Comparison of ENCODE assay signal across 12 mouse cellular contexts in the genomic region with DNA sequence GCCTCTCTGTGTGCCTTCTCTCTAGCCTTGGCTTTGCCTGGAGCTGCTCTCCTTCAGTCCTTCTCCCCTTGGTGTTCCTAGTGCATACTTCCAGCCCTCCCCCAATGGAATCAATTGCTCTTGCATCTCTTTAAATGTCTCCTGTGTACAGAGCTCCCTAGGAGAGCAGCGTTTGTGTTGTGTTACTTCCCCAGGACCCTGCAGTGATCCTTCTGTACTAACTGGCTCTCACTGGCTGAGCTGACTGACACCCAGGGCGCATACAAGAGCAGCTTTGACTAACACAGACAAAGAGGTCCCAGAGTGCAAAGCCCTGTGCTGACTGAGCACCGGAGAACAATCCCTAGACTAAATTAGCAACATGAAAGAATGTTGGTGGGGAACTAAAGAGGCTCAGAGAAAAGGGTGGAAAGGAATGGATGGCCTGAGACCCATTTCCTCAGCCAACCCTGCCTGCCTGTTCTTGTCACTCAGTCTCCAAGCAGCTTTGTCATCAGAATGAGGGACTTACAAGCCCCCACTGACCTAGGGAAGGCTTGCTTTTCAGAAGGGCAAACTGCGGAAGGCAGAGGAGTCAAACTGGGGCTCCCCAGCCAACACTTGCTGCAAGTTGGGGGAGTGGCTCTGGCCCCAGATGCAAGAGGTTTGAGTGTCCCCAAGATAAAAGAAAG.
A peak's percentile ranks its signal among the peaks of the same experiment; 100 is the strongest.
DNase-seq lines count a peak whose midpoint lies in the region; ATAC-seq and TF ChIP-seq lines count a peak whose summit lies in the region.
"Had no signal": no experiment of that assay in that cellular context is flagged by ENCODE, and none has a peak within 500 bp of the region (broad histone marks: within the 10 kb centered on the region; RNA-seq: fewer than 3 reads in every experiment).

No protein-coding gene starts in this region.

- H3K9me3 ChIP-seq in neural tube, embryonic 15.5 days (replicated peaks), result no peaks in the 10 kb centered on the region
- no peaks in the 10 kb centered on the region for H3K9me3 ChIP-seq in forebrain, embryonic 11.5 days (ENCODE audit: control insufficient read depth, low read length)
- H3K9me3 ChIP-seq in hindbrain, postnatal 0 days (ENCODE audit: low read length), result no peaks in the 10 kb centered on the region
- H3K9me3 ChIP-seq in neural tube, embryonic 14.5 days (ENCODE audit: control insufficient read depth, low read length), result no peaks in the 10 kb centered on the region
- H3K9me3 ChIP-seq: limb, embryonic 12.5 days had no signal

- peak; percentile 21 for DNase-seq in neural tube, embryonic 10.5 days (ENCODE audit: extremely low spot score, low spot score)
- peak; percentile 59 for DNase-seq in forebrain, embryonic 11.5 days (ENCODE audit: low spot score)
- DNase-seq in hindbrain, postnatal 0 days (ENCODE audit: low spot score), result peak; percentile 46
- no peak for DNase-seq in heart, adult 8-10 months (ENCODE audit: low spot score)
- no peak for DNase-seq in adrenal gland, postnatal 36 days
- DNase-seq in heart, postnatal 36 days, result no peak
- DNase-seq: gastrocnemius, postnatal 36 days; kidney, postnatal 36 days had no signal

- peaks cover 20% of the 10 kb centered on the region for H3K4me1 ChIP-seq in neural tube, embryonic 15.5 days
- peaks cover 2% of the 10 kb centered on the region; the same call in 1 of the 2 replicates for H3K4me1 ChIP-seq in forebrain, embryonic 11.5 days (replicated peaks; ENCODE audit: control insufficient read depth, insufficient read depth, low read length)
- H3K4me1 ChIP-seq in hindbrain, postnatal 0 days (ENCODE audit: insufficient read depth, low read length), result no peaks in the 10 kb centered on the region
- H3K4me1 ChIP-seq in neural tube, embryonic 14.5 days (ENCODE audit: control insufficient read depth, insufficient read depth, low read length), result no peaks in the 10 kb centered on the region
- H3K4me1 ChIP-seq: limb, embryonic 12.5 days had no signal

- no peak overlapping the region for H3K4me2 ChIP-seq in neural tube, embryonic 15.5 days
- H3K4me2 ChIP-seq in forebrain, embryonic 11.5 days (ENCODE audit: low read depth, low read length, severe bottlenecking), result no peak overlapping the region
- H3K4me2 ChIP-seq in hindbrain, postnatal 0 days (ENCODE audit: low read depth, low read length), result no peak overlapping the region
- H3K4me2 ChIP-seq in neural tube, embryonic 14.5 days (ENCODE audit: low read depth, low read length), result no peak overlapping the region
- H3K4me2 ChIP-seq: limb, embryonic 12.5 days had no signal

- no peak for TF ChIP-seq CTCF in hindbrain, postnatal 0 days (IDR thresholded peaks at IDR 0.05; ENCODE audit: low read depth)

- 9% methylated on average over 4 of the region's 4 CpGs for WGBS in neural tube, embryonic 15.5 days
- 1% methylated on average over 4 of the region's 4 CpGs for WGBS in forebrain, embryonic 11.5 days
- 16% methylated on average over 4 of the region's 4 CpGs for WGBS in hindbrain, postnatal 0 days
- 6% methylated on average over 4 of the region's 4 CpGs for WGBS in neural tube, embryonic 14.5 days

- H3K27me3 ChIP-seq in neural tube, embryonic 15.5 days (replicated peaks), result no peaks in the 10 kb centered on the region; the same call in 1 of the 2 replicates
- H3K27me3 ChIP-seq in forebrain, embryonic 11.5 days (ENCODE audit: control insufficient read depth, insufficient read depth, low read length), result peaks cover 16% of the 10 kb centered on the region; the same call in 1 of the 2 replicates
- H3K27me3 ChIP-seq in hindbrain, postnatal 0 days (ENCODE audit: insufficient read depth, low read length), result no peaks in the 10 kb centered on the region
- no peaks in the 10 kb centered on the region for H3K27me3 ChIP-seq in neural tube, embryonic 14.5 days (ENCODE audit: control insufficient read depth, insufficient read depth, low read length)

- H3K36me3 ChIP-seq in neural tube, embryonic 15.5 days, result no peaks in the 10 kb centered on the region
- no peaks in the 10 kb centered on the region for H3K36me3 ChIP-seq in forebrain, embryonic 11.5 days (ENCODE audit: control insufficient read depth, insufficient read depth, low read length)
- H3K36me3 ChIP-seq in hindbrain, postnatal 0 days (ENCODE audit: insufficient read depth, low read length), result no peaks in the 10 kb centered on the region
- H3K36me3 ChIP-seq in neural tube, embryonic 14.5 days (ENCODE audit: control insufficient read depth, insufficient read depth, low read length), result no peaks in the 10 kb centered on the region
- H3K36me3 ChIP-seq: limb, embryonic 12.5 days had no signal

- H3K27ac ChIP-seq in neural tube, embryonic 15.5 days (replicated peaks), result no peak overlapping the region
- H3K27ac ChIP-seq in forebrain, embryonic 11.5 days (ENCODE audit: low read depth, low read length), result no peak overlapping the region
- H3K27ac ChIP-seq in hindbrain, postnatal 0 days, result no peak overlapping the region
- no peak overlapping the region for H3K27ac ChIP-seq in neural tube, embryonic 14.5 days (ENCODE audit: low read depth, low read length)
- H3K27ac ChIP-seq: limb, embryonic 12.5 days had no signal

- intact Hi-C loops in heart, postnatal 36 days (cut with DNase I), result no loop called here

- H3K9ac ChIP-seq in neural tube, embryonic 15.5 days (replicated peaks), result no peak overlapping the region
- no peak overlapping the region for H3K9ac ChIP-seq in forebrain, embryonic 11.5 days (ENCODE audit: low read length)
- H3K9ac ChIP-seq in hindbrain, postnatal 0 days (replicated peaks; ENCODE audit: low read length), result no peak overlapping the region
- no peak overlapping the region for H3K9ac ChIP-seq in neural tube, embryonic 14.5 days (replicated peaks; ENCODE audit: low read depth, low read length)
- H3K9ac ChIP-seq: limb, embryonic 12.5 days had no signal

- no peak overlapping the region for H3K4me3 ChIP-seq in neural tube, embryonic 15.5 days (replicated peaks)
- H3K4me3 ChIP-seq in forebrain, embryonic 11.5 days (ENCODE audit: low read depth, low read length), result no peak overlapping the region
- no peak overlapping the region for H3K4me3 ChIP-seq in hindbrain, postnatal 0 days (ENCODE audit: low read length)
- no peak overlapping the region for H3K4me3 ChIP-seq in neural tube, embryonic 14.5 days (ENCODE audit: low read depth, low read length)
- H3K4me3 ChIP-seq: limb, embryonic 12.5 days had no signal

- ATAC-seq in neural tube, embryonic 15.5 days (ENCODE audit: low FRiP score), result no peak
- ATAC-seq in forebrain, embryonic 11.5 days (replicated peaks; ENCODE audit: low FRiP score), result peak; percentile 86
- peak; percentile 93 for ATAC-seq in hindbrain, postnatal 0 days
- ATAC-seq in neural tube, embryonic 14.5 days (ENCODE audit: low read depth), result peak; percentile 28; the same call in 1 of the 2 replicates
- ATAC-seq: activated CD4-positive, CD25-positive, alpha-beta regulatory T cell, adult 4 months had no signal

Comparison
In these comparisons a context has a peak if more than half of its experiments do, and no peak if none do; other contexts are left out.
1. DNase-seq: peak in neural tube, embryonic 10.5 days (single experiment), forebrain, embryonic 11.5 days (single experiment) and hindbrain, postnatal 0 days (single experiment); none in heart, adult 8-10 months (single experiment), adrenal gland, postnatal 36 days (0 of 2) and heart, postnatal 36 days (0 of 2).